Mouse (Mus musculus) forebrain, postnatal 0 days (tissue): ENCODE data around the gene Entpd8. TPM values are rescaled to one million over a fixed set of nuclear protein-coding genes. Genes with fewer than 3 reads are reported as not detected.

Source experiments
- ATAC-seq: fragments of 200-750 bp; cut with Nextera tagmentation; 2 replicates; pipeline ENCODE4 v1.8.0; 2017; ENCODE audit warnings: mild to moderate bottlenecking, moderate library complexity
- DNase-seq: peaks from one replicate; pipeline ENCODE4 v3.0.0-alpha.2; 2015
- H3K27ac ChIP-seq: fragments of 300-500 bp; sonication (generic); 2 replicates; pipeline ENCODE4 v1.5.1; 2014; ENCODE audit warnings: low read depth, mild to moderate bottlenecking, antibody characterized with exemption, low read length, moderate library complexity, mixed read lengths
- H3K27me3 ChIP-seq: fragments of 300-500 bp; sonication (generic); 2 replicates; pipeline ENCODE4 v1.6.1; 2014; ENCODE audit warnings: mild to moderate bottlenecking, low read length, mixed read lengths; ENCODE audit not compliant: insufficient read depth
- H3K36me3 ChIP-seq: fragments of 300-500 bp; sonication (generic); 2 replicates; pipeline ENCODE4 v1.6.1; 2014; ENCODE audit warnings: mild to moderate bottlenecking, moderate library complexity; ENCODE audit not compliant: insufficient read depth
- H3K4me1 ChIP-seq: fragments of 300-500 bp; sonication (generic); 2 replicates; pipeline ENCODE4 v1.6.1; 2014; ENCODE audit warnings: antibody characterized with exemption; ENCODE audit not compliant: insufficient read depth
- H3K4me2 ChIP-seq: fragments of 300-500 bp; sonication (generic); 2 replicates; pipeline ENCODE4 v1.6.1; 2014; ENCODE audit warnings: low read depth, mild to moderate bottlenecking, moderate library complexity
- H3K4me3 ChIP-seq: fragments of 300-500 bp; sonication (generic); 2 replicates; pipeline ENCODE4 v1.5.1; 2014; ENCODE audit warnings: low read depth, low read length, mixed read lengths
- H3K9ac ChIP-seq: fragments of 300-500 bp; sonication (generic); 2 replicates; pipeline ENCODE4 v1.6.1; 2014; ENCODE audit warnings: mild to moderate bottlenecking
- H3K9me3 ChIP-seq: fragments of 300-500 bp; sonication (generic); 2 replicates; pipeline ENCODE4 v1.6.1; 2016; ENCODE audit warnings: low read length
- CTCF ChIP-seq: sonication (generic); IDR thresholded peaks from 2 replicates; pipeline ENCODE4 v1.5.1; 2016; ENCODE audit warnings: antibody characterized with exemption, control low read depth, low read depth
- WGBS: fragments of 180-500 bp; shearing (Covaris S2); extraction: QIAGEN DNeasy Blood & Tissue Kit; methylation state at CpG from one replicate; pipeline ENCODE4 v1.1.7; 2014; 5-methylcytosine and 5-hydroxymethylcytosine counted together
- polyA plus RNA-seq: library from polyadenylated mRNA; unstranded; fragments of >200 nt; fragmentation: Nextera tagmentation; extraction: Ambion mirVana; gene quantifications from 2 replicates; pipeline ENCODE4 v1.2.1, GENCODE M21; 2015
- total RNA-seq: library from RNA; depleted of rRNA; stranded (reverse); fragments of >200 nt; gene quantifications from 2 replicates; pipeline ENCODE4 v1.2.3, GENCODE M21; 2014; rRNA removed

The Entpd8 gene
- total RNA-seq (not detected in 2 replicates), polyA plus RNA-seq (not detected in 2 replicates)

GRCm38 (mm10) chr2:25080076-25080475 lies at the start of gene Entpd8:
Gene Entpd8 (plus strand): TSS chr2:25080304.
- no peak within 1 kb of the TSS for H3K4me3 ChIP-seq
- no peaks in the 10 kb centered on the region for H3K4me1 ChIP-seq
- no peak within 1 kb of the TSS for H3K9ac ChIP-seq
- no peak for ATAC-seq
- H3K9me3 ChIP-seq: no peaks in the 10 kb centered on the region
- DNase-seq: no peak
- H3K27me3 ChIP-seq: no peaks in the 10 kb centered on the region
- H3K36me3 ChIP-seq: no peaks in the 10 kb centered on the region
- no peak within 1 kb of the TSS for H3K27ac ChIP-seq
- 74% methylated on average over 5 of the region's 5 CpGs for WGBS
- H3K4me2 ChIP-seq: no peak within 1 kb of the TSS
- TF ChIP-seq CTCF: no peak

DNA sequence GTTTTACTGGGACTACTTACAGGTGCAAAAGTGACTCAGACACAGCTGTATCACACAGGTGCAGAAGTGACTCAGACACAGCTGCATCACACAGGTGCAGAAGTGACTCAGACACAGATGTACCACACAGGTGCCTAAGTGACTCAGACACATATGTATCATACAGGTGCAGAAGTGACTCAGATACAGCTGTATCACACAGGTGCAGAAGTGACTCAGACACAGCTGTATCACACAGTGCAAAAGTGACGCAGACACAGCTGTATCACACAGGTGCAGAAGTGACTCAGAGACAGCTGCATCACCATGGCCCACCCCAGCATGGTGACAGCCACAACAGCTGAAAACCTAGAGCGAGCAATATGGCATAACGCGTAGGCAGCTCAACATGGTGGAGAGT lies 45.1 kb upstream of the Entpd8 start:
- Histone ChIP-seq H3K9me3 (no peaks in the 10 kb centered on the region), H3K36me3 (no peaks in the 10 kb centered on the region), H3K27me3 (no peaks in the 10 kb centered on the region), H3K4me1 (no peaks in the 10 kb centered on the region), H3K27ac (no peak overlapping the region), H3K4me2 (no peak overlapping the region), H3K9ac (no peak overlapping the region), H3K4me3 (no peak overlapping the region)
- no peak for TF ChIP-seq CTCF
- WGBS: 93% methylated on average over 4 of the region's 4 CpGs
- ATAC-seq (no peak), DNase-seq (no peak)

- Histone ChIP-seq H3K4me1 (no peaks in the 10 kb centered on the region), H3K9ac (no peak overlapping the region), H3K9me3 (no peaks in the 10 kb centered on the region), H3K27me3 (no peaks in the 10 kb centered on the region), H3K4me2 (no peak overlapping the region), H3K27ac (no peak overlapping the region), H3K36me3 (no peaks in the 10 kb centered on the region), H3K4me3 (no peak overlapping the region)
- no peak for ATAC-seq
- no peak for DNase-seq
- TF ChIP-seq CTCF: no peak
- 90% methylated on average over 5 of the region's 5 CpGs for WGBS
Measured at GRCm38 (mm10) chr2:25040089-25040488, 40.0 kb upstream of the Entpd8 start.

- H3K27ac ChIP-seq: no peak overlapping the region
- peaks cover 11% of the 10 kb centered on the region; the same call in 1 of the 2 replicates for H3K4me1 ChIP-seq
- H3K4me3 ChIP-seq: no peak overlapping the region
- H3K4me2 ChIP-seq: no peak overlapping the region
- H3K9me3 ChIP-seq: no peaks in the 10 kb centered on the region
- no peaks in the 10 kb centered on the region for H3K27me3 ChIP-seq
- no peak overlapping the region for H3K9ac ChIP-seq
- 75% methylated on average over 7 of the region's 7 CpGs for WGBS
- DNase-seq: peak; percentile 35
- no peak for TF ChIP-seq CTCF
- H3K36me3 ChIP-seq: no peaks in the 10 kb centered on the region
- no peak for ATAC-seq
Measured at GRCm38 (mm10) chr2:25050921-25051320, 29.2 kb upstream of the Entpd8 start.

DNA sequence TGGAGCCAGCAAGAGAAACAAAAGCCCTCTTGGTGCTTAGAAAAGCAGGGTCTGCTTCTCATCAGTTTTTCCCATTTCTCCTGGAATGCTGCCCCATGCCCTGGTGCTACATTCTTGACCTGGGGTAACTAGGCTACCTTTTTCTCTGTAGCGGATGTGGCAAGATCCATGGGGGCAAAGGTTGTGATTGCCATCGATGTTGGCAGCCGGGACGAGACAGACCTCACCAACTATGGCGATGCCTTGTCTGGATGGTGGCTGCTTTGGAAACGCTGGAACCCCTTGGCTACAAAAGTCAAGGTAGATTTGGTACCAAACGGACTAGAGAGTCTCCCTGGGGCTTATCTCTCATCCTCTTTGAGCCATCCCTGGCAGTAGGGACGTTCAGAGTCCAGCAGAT lies 28.7 kb upstream of the Entpd8 start:
- Histone ChIP-seq H3K4me1 (peaks cover 13% of the 10 kb centered on the region; the same call in 1 of the 2 replicates), H3K9me3 (no peaks in the 10 kb centered on the region), H3K9ac (no peak overlapping the region), H3K36me3 (no peaks in the 10 kb centered on the region), H3K4me2 (no peak overlapping the region), H3K27ac (no peak overlapping the region), H3K4me3 (no peak overlapping the region), H3K27me3 (no peaks in the 10 kb centered on the region)
- WGBS: 87% methylated on average over 8 of the region's 8 CpGs
- no peak for ATAC-seq
- TF ChIP-seq CTCF: no peak
- DNase-seq: no peak

DNA sequence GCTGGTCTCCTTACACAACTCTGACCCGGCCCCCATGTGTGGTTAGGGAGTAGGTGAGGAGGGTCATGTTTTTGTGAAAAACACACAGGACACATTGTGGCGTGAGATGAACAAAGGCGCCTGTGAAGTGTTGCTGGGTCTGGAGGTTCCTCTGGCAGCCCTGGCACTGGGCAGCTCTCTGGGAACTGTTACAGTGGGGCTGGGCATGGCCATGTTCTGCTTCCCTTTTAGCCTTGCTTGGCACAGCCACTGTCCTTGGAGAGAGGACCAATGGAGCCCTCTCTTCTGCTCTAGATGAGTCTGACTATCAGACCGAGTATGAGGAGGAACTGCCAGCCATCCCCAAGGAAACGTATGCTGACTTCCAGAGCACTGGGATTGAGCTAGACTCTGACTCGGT lies 27.0 kb upstream of the Entpd8 start:
- peaks cover 13% of the 10 kb centered on the region; the same call in 1 of the 2 replicates for H3K4me1 ChIP-seq
- no peak for TF ChIP-seq CTCF
- H3K36me3 ChIP-seq: peaks cover 9% of the 10 kb centered on the region
- no peaks in the 10 kb centered on the region for H3K9me3 ChIP-seq
- no peak for ATAC-seq
- H3K4me3 ChIP-seq: no peak overlapping the region
- DNase-seq: no peak
- no peak overlapping the region for H3K9ac ChIP-seq
- no peak overlapping the region for H3K4me2 ChIP-seq
- no peaks in the 10 kb centered on the region for H3K27me3 ChIP-seq
- 93% methylated on average over 6 of the region's 6 CpGs for WGBS
- H3K27ac ChIP-seq: no peak overlapping the region

GRCm38 (mm10) chr2:25054221-25055067 lies 25.7 kb upstream of the Entpd8 start, which contains the start of gene Nsmf:
Gene Nsmf (plus strand): TSS chr2:25054355.
- peak within 1 kb of the TSS; percentile 89 for H3K9ac ChIP-seq
- peaks cover 13% of the 10 kb centered on the region; the same call in 1 of the 2 replicates for H3K4me1 ChIP-seq
- peak within 1 kb of the TSS; percentile 67 for H3K27ac ChIP-seq
- H3K36me3 ChIP-seq: peaks cover 21% of the 10 kb centered on the region
- H3K4me3 ChIP-seq: peak within 1 kb of the TSS; percentile 91
- TF ChIP-seq CTCF: peak; percentile 48
- no peaks in the 10 kb centered on the region for H3K9me3 ChIP-seq
- WGBS: 3% methylated on average over 47 of the region's 47 CpGs
- ATAC-seq (peak; percentile 89), DNase-seq (peak; percentile 91)
- no peaks in the 10 kb centered on the region for H3K27me3 ChIP-seq
- H3K4me2 ChIP-seq: peak within 1 kb of the TSS; percentile 95
